Mouse (Mus musculus) heart, postnatal 0 days (tissue): Measurements from ENCODE around the gene Tbr1.

Experiments
- CTCF ChIP-seq: IDR thresholded peaks from 2 replicates; pipeline ENCODE4 v1.5.1; 2016; ENCODE audit warnings: antibody characterized with exemption, control low read depth, low read depth
- EP300 ChIP-seq: IDR thresholded peaks from 2 replicates; pipeline ENCODE4 v1.6.1; 2016; ENCODE audit warnings: antibody characterized with exemption, low read depth

GRCm38 (mm10) chr2:61759234-61759855 is 43.4 kb upstream of the Tbr1 start:
- no peak for TF ChIP-seq CTCF
- TF ChIP-seq EP300: no peak
